Mouse (Mus musculus) cerebral cortex, adult 2 months (tissue): Measurements from ENCODE around the gene Prl2c3.

Experiments
- WGBS: fragments of 180-500 bp; shearing (Covaris S2); methylation state at CpG from one replicate; pipeline ENCODE4 v1.1.7; 2018; 5-methylcytosine and 5-hydroxymethylcytosine counted together

Prl2c3 gene

GRCm38 (mm10) chr13:12799979-12800378, at the start of gene Prl2c3:
TSS of gene Prl2c3 (minus strand) at chr13:12800079.
- 66% methylated on average over 3 of the region's 3 CpGs for WGBS

- WGBS = 71% methylated on average over 4 of the region's 4 CpGs
Observed at GRCm38 (mm10) chr13:12848254-12848653, 48.4 kb upstream of the Prl2c3 start.

GRCm38 (mm10) chr13:12844701-12845100, 44.8 kb upstream of the Prl2c3 start:
- WGBS = 86% methylated on average over 1 of the region's 1 CpGs

GRCm38 (mm10) chr13:12837546-12837945, 37.7 kb upstream of the Prl2c3 start:
- 73% methylated on average over 2 of the region's 2 CpGs for WGBS

GRCm38 (mm10) chr13:12831769-12832168, 31.9 kb upstream of the Prl2c3 start:
- WGBS = 68% methylated on average over 2 of the region's 2 CpGs

GRCm38 (mm10) chr13:12829031-12829430, 29.2 kb upstream of the Prl2c3 start:
- 86% methylated on average over 5 of the region's 5 CpGs for WGBS

GRCm38 (mm10) chr13:12824500-12825176, 24.8 kb upstream of the Prl2c3 start:
- WGBS = 69% methylated on average over 4 of the region's 4 CpGs

- 80% methylated on average over 5 of the region's 5 CpGs for whole genome bisulfite sequencing
Observed at GRCm38 (mm10) chr13:12813734-12814424, 14.0 kb upstream of the Prl2c3 start.

GRCm38 (mm10) chr13:12809591-12809990, 9.7 kb upstream of the Prl2c3 start:
- 53% methylated on average over 2 of the region's 2 CpGs for whole genome bisulfite sequencing

- WGBS = 63% methylated on average over 3 of the region's 3 CpGs
Observed at GRCm38 (mm10) chr13:12808793-12809512, 9.1 kb upstream of the Prl2c3 start.

- 59% methylated on average over 4 of the region's 4 CpGs for WGBS
Observed at GRCm38 (mm10) chr13:12806496-12806895, 6.6 kb upstream of the Prl2c3 start.

GRCm38 (mm10) chr13:12769442-12770091, 30.3 kb downstream of the Prl2c3 start:
- WGBS = 77% methylated on average over 6 of the region's 6 CpGs
